Mouse (Mus musculus): ENCODE data around the gene Arhgap23.
A peak's percentile ranks its signal among the peaks of the same experiment; 100 is the strongest.

Arhgap23 gene

DNA sequence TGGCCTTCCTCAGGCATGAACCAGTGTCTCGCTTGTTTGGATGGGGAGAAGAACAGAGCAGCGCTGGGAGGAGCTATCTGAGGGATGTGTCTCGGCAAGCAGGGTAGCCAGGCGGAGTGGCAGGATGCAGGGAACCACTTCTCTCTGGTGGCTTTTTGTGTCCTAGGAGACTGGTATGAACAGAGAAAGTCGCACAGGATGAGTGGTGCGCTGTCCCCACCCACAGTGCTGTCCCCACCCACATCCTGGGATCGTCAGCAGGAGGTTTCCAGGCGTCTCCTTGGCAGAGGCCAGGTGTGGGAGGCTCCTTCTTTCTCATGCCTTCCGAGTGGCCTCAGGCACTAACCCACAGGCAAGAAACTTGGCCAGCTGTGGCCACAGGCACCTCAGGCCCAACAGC, 87.0 kb downstream of the Arhgap23 start:
- no peak for DNase-seq (ENCODE audit: extremely low read depth, low read depth)

- DNase-seq (ENCODE audit: extremely low read depth, low read depth) = no peak
These were observed 87.5 kb downstream of the Arhgap23 start for GRCm38 (mm10) chr11:97502846-97503245.

DNA sequence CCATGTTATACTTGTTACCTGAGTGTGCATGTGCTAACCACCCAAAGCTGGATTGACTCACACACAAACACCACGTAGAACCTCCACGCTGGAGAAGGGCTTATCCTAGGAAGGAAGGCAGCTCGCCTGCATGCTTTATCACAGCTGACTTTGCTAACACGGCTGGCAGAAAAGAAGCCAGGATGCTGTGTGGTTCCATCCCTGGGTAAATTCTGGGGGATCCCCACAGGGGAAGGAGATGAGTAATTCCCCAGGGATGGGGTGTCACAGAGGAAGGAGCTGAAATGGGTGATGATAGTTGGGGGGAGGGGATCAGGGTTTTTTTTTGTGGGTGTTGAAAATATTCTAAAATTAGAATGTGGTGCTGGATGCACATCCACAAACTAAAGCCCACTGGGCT, 90.5 kb downstream of the Arhgap23 start:
- no peak for DNase-seq (ENCODE audit: extremely low read depth, low read depth)

GRCm38 (mm10) chr11:97506331-97506730, 91.0 kb downstream of the Arhgap23 start:
- no peak for DNase-seq (ENCODE audit: extremely low read depth, low read depth)

DNA sequence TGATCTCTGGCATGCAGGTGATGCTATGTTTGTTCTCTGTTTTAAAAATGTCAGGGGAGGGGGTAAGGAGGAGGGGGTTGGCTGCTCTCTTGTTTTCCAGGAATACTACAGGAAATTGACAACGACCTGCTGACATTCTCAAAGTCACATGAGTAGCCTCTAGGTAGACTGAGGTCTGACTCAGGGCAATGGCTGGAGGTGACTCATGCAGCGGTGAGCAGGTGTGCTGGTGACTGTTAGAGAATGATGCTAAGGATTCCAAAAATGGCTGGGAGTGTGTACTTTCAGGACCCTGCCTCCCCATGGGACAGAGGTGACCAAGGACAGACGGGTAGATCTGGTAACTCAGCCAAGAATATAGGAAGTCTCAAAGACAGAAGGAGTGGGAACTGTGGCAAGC, 92.9 kb downstream of the Arhgap23 start:
- DNase-seq (ENCODE audit: extremely low read depth, low read depth) = no peak

GRCm38 (mm10) chr11:97509058-97509457, 93.7 kb downstream of the Arhgap23 start:
- DNase-seq (ENCODE audit: extremely low read depth, low read depth) = no peak

GRCm38 (mm10) chr11:97509715-97510485, 94.6 kb downstream of the Arhgap23 start:
- DNase-seq (ENCODE audit: extremely low read depth, low read depth) = no peak

DNA sequence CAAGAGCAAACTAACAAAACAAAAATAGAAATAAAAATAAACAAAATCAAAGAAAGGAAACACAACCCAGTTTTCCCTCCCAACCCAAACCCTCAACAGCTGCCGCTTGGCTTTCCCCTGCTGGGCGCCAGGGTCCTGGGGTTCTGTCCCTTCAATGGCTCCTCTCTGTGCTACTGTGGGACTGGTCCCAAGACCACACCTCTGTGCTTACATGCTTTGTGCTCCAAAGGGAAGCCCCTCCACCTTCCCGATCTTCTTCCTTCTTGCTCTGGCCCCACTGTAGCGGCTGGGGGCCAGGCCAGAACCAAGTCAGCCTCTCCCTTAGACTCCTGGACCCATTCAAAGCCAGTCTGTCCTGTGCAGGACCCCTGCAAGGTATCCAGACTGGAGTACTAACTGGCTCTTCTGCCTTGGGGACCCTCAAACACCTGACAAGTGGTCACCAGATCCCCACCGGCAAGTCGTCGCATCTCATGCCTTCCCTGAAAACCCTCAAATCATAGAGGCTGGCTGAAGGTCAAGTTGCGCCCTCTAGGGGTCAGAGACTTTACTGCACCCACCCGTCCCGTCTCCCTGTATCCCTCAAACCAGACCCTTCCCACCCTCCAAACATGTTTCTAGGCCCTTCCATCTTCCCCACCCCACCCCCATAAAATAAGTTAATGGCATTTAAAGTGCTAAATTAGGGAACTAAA, 95.8 kb downstream of the Arhgap23 start:
- DNase-seq (ENCODE audit: extremely low read depth, low read depth) = peak; percentile 44

DNA sequence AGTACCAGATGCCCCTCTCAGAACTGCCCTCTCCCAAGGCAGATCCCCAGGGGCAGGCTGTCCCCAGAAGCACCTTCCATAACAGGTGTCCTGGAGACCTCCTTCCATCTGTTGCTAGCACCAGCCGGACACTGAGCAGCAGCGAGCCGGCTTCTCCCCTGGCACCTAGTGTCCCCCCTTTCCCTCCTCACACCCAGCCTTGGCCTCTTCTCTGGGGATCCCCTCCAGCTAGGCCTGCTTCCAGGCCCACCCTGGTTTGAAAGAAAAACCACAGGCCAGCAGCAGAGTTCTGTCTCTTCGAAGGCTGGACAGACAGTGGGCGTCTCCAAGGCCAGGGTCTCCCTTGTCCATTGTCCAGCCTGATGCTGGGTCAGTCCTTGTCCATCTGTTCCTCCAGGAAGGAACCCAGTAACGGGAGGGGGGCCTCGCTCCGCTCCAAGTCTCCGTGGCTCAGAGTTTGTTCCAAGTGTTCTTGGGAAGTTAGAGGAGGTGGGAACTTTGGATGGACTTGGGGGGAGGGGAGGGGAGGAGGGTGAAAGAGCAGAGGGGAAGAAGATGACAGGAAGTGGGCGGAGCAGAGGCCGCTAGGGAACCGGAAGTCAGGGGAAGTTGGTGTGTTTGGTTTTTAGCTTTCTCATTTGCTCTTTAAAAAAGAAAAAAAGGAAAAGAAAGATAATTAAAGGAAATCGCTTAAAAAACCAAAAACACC, 96.5 kb downstream of the Arhgap23 start:
- DNase-seq (ENCODE audit: extremely low read depth, low read depth) = peak; percentile 41

GRCm38 (mm10) chr11:97512511-97512910, 97.2 kb downstream of the Arhgap23 start:
- DNase-seq (ENCODE audit: extremely low read depth, low read depth) = no peak

GRCm38 (mm10) chr11:97513066-97513465, 97.7 kb downstream of the Arhgap23 start:
- DNase-seq (ENCODE audit: extremely low read depth, low read depth) = no peak

DNA sequence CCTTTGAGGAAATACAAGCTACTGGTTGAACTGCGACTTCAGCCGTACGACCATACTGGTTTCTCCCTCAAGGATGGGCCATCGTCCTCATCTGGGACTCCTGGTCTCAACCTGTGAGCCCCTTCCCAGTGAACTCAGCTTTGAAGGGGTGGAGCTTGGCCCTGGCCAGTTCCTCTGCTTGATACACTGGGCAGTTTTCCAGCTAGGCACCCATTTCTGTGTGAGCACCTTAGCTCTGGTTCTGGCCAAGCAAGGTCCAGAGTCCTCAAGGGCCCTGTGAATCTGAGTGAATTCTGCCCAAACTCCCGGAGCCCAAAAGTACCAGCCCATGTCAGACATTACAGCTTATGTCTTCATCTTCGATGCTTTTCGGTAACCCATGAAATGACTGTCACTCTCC, 105.2 kb downstream of the Arhgap23 start:
- DNase-seq (ENCODE audit: extremely low read depth, low read depth) = no peak

DNA sequence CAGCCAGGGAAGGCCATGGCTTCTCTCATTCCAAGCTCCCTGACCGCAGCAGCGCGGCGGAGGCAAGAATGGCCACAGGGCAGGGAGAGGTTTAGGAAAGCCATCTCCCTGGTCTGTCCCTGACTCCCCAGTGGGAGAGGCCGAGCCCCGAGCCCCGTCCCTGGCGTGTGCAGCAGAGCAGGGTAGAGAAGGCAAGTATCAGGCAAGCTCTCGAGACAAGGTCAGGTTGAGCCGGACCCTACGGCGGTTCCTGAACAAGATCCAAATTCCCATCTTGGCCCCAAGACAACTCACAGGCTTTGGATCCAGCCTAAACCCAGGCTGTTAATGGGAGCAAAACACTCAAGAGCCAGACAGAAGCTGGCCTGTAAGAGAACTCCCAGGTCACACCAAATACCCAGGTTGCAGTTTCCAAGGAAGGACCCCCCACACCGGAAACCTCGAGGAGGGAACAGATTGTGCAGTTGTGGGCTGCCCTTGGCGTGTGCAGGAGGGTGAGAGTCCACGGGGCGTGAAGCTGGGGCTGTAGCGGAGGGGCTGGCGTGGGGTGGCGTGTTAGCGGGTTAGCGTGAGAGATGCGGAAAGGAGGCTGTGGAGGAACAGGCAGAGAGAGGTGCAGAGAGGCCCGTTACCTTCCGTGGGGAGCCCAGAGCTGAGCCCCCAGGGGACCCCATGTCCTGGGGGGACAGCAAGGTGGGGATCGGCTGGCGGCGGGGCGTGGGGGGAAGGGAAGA, 106.6 kb downstream of the Arhgap23 start:
- no peak for DNase-seq (ENCODE audit: extremely low read depth, low read depth)

DNA sequence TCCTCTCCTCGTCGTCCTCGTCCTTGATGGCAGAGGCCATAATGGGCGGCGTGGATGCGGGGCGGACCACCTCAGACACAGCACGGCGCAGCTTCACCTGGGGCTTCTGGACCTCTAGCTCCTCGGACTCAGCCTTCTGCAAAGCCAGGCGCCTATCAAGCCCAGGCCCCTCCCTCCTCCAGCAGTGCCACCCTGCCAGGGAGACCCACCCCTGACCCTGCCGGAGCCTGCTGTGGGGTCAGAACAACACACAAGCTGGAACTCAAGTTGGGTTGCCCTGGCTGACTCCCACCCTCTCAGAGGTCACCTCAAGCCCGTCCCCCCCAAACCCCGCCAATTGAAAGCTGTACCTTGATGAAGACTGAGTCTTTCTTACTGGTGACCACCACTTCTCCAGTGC, 107.8 kb downstream of the Arhgap23 start:
- no peak for DNase-seq (ENCODE audit: extremely low read depth, low read depth)

DNA sequence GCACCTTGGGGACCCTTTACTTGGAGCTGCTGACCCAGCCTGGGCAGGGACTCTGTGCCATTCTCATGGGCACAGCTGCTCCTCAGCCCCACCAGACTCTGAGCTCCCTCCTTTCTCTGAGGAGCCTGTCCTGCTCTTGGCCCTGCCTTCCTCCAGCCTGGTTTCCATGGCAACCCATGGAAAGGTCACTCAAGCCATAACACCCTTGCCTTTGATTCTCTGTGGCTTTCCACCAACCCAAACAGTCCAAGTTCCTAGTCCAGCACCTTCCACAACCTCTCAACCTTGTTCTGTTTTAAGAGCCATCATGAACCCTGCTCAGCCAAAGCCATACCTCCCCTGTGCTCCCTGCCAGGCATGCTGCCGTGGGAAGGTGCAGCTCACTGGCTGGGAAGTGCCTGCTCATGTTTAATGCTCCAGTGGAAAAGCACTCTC, 108.5 kb downstream of the Arhgap23 start:
- DNase-seq (ENCODE audit: extremely low read depth, low read depth) = no peak

DNA sequence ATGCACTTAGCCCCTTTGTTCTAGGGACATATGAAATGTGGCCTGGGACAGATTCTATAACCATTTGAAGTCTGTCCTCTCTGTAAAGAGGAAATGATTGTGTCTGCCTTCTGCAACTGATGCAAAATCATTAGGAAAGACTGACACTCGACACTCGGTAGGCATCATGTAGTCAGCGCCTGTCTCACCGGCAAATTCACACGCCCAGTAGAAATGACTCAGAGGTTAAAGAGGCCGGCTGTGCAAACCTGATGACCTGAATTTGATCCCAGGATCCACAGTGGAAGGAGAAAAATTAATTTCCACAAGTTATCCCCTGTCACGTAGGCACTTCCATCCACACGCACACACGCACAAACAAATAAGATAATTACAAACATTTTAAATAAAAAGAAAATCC, 109.0 kb downstream of the Arhgap23 start:
- no peak for DNase-seq (ENCODE audit: extremely low read depth, low read depth)

- no peak for DNase-seq (ENCODE audit: extremely low read depth, low read depth)
These were observed 110.0 kb downstream of the Arhgap23 start for GRCm38 (mm10) chr11:97525313-97525712.

GRCm38 (mm10) chr11:97528282-97528808, 113.0 kb downstream of the Arhgap23 start:
- no peak for DNase-seq (ENCODE audit: extremely low read depth, low read depth)

DNA sequence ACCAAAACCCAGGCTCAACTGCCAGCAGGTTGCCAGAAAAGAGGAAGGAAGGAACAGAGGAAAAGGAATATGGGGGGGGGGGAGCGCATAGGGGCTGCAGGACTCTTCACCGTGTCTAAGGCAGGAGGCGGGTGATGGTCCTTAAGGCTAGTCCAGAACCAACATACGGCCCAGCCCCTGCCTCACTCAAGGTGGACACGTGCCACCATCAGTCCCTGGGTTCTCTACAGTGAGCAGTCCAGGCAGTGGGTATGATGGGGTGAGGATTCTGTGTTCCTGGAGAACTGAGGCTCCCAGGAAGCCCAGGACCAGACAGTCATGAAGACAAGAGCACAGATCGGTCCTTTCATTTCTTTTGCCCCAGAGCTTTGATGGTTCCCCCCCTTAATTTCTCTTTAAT, 114.7 kb downstream of the Arhgap23 start:
- DNase-seq (ENCODE audit: extremely low read depth, low read depth) = no peak

DNA sequence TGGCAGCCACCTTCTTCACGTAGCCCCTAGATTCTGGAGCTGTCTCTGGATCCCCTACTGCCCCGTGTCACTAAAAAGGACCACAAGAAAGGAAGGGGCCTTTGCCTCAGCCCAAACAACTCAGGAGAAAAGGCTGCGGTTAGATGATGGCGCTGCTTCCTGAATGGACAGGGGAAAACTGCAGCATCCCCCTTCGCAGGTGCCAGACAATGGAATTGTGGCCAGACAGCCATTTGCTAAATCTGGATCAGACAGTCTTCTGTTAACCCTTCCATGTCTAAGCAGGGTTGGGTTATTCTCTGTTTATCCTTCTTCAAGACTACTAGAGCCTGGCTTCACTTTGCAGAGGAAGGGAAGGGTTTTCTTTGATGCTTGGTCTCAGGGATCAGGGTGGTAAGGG, 115.6 kb downstream of the Arhgap23 start:
- no peak for DNase-seq (ENCODE audit: extremely low read depth, low read depth)
